Comparison of ENCODE assay signal across 8 mouse cellular contexts in the genomic region with DNA sequence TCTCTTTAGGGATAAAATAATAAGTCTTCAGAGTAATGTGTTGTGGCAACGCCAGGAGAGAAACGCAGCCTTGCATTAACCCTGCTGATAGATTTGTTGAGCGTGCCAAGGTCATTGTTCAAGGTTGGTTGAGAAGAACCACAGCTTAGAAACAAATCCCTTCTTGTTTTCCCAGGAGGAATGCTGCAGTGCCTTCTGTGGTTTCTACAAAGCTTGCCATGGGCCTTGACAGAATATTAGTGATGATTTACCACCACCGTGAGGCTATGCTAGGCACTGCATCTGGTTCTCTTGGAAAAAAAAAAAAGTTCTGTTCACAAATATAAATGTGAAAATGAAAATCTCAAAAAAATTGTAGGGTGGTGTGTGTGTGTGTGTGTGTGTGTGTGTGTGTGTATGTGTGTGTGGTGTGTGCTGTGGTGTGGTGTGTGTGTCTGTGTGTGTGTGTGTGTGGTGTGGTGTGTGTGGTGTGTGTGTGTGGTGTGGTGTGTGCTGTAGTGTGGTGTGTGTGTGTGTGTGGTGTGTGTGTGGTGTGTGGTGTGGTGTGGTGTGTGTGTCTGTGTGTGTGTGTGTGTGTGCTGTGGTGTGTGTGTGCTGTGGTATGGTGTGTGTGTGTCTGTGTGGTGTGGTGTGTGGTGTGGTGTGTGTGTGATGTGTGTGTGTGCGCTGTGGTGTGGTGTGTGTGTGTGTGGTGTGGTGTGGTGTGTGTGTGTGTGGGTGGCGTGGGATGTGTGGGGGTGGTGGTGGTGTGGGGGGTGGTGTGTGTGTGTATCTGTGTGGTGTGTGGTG.
DNase-seq lines count a peak whose midpoint lies in the region; ATAC-seq and TF ChIP-seq lines count a peak whose summit lies in the region.

No protein-coding gene starts in this region.

- ATAC-seq in intestine, embryonic 15.5 days: peak; percentile 56; the same call in 1 of the 2 replicates

- no peak overlapping the region for H3K4me3 ChIP-seq in thymus, adult 2 months (ENCODE audit: control insufficient read depth, insufficient read depth, low read length)
- H3K4me3 ChIP-seq in gastrocnemius, adult 2 months: peak overlapping the region; percentile 26
- H3K4me3 ChIP-seq in intestine, embryonic 15.5 days (replicated peaks): no peak overlapping the region
- H3K4me3 ChIP-seq in myocyte: no peak overlapping the region

- peak; percentile 10 for DNase-seq in thymus, adult 2 months
- DNase-seq in thymus, postnatal 25 days: no peak
- DNase-seq in cerebellum, postnatal 14 days: peak; percentile 73 to 74
- DNase-seq in gastrocnemius, adult 2 months: peak; percentile 61
- DNase-seq in left cerebral cortex, postnatal 10 days (ENCODE audit: extremely low spot score in 1 of 2, low spot score in 2 of 2): peak; percentile 61
- no peak for DNase-seq in spleen, postnatal 36 days (ENCODE audit: low spot score in 2 of 2)

- H3K79me2 ChIP-seq in myocyte (ENCODE audit: control insufficient read depth, insufficient read depth): no peaks in the 10 kb centered on the region

- no peak for TF ChIP-seq POLR2A in thymus, adult 2 months (IDR thresholded peaks at IDR 0.05; ENCODE audit: control insufficient read depth, extremely low read depth, insufficient read depth, low read length, poor library complexity)
- TF ChIP-seq POLR2A in myocyte (IDR thresholded peaks at IDR 0.05; ENCODE audit: insufficient read length, low read depth): no peak

- H3K36me3 ChIP-seq in thymus, adult 2 months (ENCODE audit: control insufficient read depth, insufficient read depth, low read length): no peaks in the 10 kb centered on the region
- H3K36me3 ChIP-seq in intestine, embryonic 15.5 days: no peaks in the 10 kb centered on the region
- H3K36me3 ChIP-seq in myocyte (ENCODE audit: control insufficient read depth, insufficient read depth): peaks cover 3% of the 10 kb centered on the region

- no peak overlapping the region for H3K9ac ChIP-seq in intestine, embryonic 15.5 days

- no peak for TF ChIP-seq CTCF in thymus, adult 2 months (IDR thresholded peaks at IDR 0.05; ENCODE audit: borderline replicate concordance, control insufficient read depth, extremely low read depth, insufficient read depth, low read length, poor library complexity)
- peak; percentile 76 for TF ChIP-seq CTCF in gastrocnemius, adult 2 months (IDR thresholded peaks at IDR 0.05)

- H3K4me2 ChIP-seq in intestine, embryonic 15.5 days (replicated peaks): no peak overlapping the region
- H3K4me2 ChIP-seq in myocyte (ENCODE audit: low read depth): peak overlapping the region; percentile 19

- 0 out of 2 replicates have a peak, but pooled peaks cover 3% of the 10 kb centered on the region for H3K4me1 ChIP-seq in thymus, adult 2 months (replicated peaks; ENCODE audit: control insufficient read depth, insufficient read depth, low read length)
- H3K4me1 ChIP-seq in intestine, embryonic 15.5 days (replicated peaks): no peaks in the 10 kb centered on the region

- intact Hi-C loops in gastrocnemius, adult 2 months (cut with DNase I): loop anchor here (1.0 to 10.0 kb wide), 3 partner anchors 64 to 393 kb away; a partner anchor contains a TSS
- intact Hi-C loops in left cerebral cortex, postnatal 10 days (cut with DNase I): loop anchor here (2.0 to 10.0 kb wide), 3 partner anchors 201 to 861 kb away; a partner anchor contains a TSS

- H3K9me3 ChIP-seq in intestine, embryonic 15.5 days: no peaks in the 10 kb centered on the region

- no peak overlapping the region for H3ac ChIP-seq in myocyte (ENCODE audit: control insufficient read depth, insufficient read length)

- 68% methylated on average over 6 of the region's 6 CpGs for WGBS in thymus, adult 2 months
- 42% methylated on average over 6 of the region's 6 CpGs for WGBS in intestine, embryonic 15.5 days

- H3K27ac ChIP-seq in thymus, adult 2 months (ENCODE audit: control insufficient read depth, insufficient read depth, low read length): no peak overlapping the region
- peak overlapping the region; percentile 66 for H3K27ac ChIP-seq in gastrocnemius, adult 2 months
- H3K27ac ChIP-seq in intestine, embryonic 15.5 days: no peak overlapping the region

- no peaks in the 10 kb centered on the region for H3K27me3 ChIP-seq in thymus, adult 2 months (ENCODE audit: control insufficient read depth, insufficient read depth, low read length)
- H3K27me3 ChIP-seq in intestine, embryonic 15.5 days (replicated peaks): no peaks in the 10 kb centered on the region
- H3K27me3 ChIP-seq in myocyte (ENCODE audit: control insufficient read depth, insufficient read depth, insufficient read length): no peaks in the 10 kb centered on the region

TF ChIP-seq in myocyte, 11 proteins besides CTCF, POLR2A, EP300 and RAD21:
- TF ChIP-seq USF1 (IDR thresholded peaks at IDR 0.05; ENCODE audit: low read depth): no peak
- no peak for TF ChIP-seq REST (IDR thresholded peaks at IDR 0.05; ENCODE audit: insufficient read depth, insufficient read length)
- TF ChIP-seq POLR2AphosphoS2 (IDR thresholded peaks at IDR 0.05; ENCODE audit: insufficient read length, low read depth): no peak
- no peak for TF ChIP-seq SRF (IDR thresholded peaks at IDR 0.05; ENCODE audit: control insufficient read depth, insufficient read length, low read depth)
- TF ChIP-seq MAX (IDR thresholded peaks at IDR 0.05; ENCODE audit: low read depth): no peak
- no peak for TF ChIP-seq MYOD1 (IDR thresholded peaks at IDR 0.05; ENCODE audit: control insufficient read depth in 1 of 3, insufficient read length in 2 of 3, low read depth in 2 of 3)
- no peak for TF ChIP-seq MYOG (IDR thresholded peaks at IDR 0.05; ENCODE audit: control insufficient read depth in 1 of 3, insufficient read depth in 1 of 3, insufficient read length in 2 of 3, low read depth in 2 of 3)
- no peak for TF ChIP-seq CEBPB (IDR thresholded peaks at IDR 0.05; ENCODE audit: insufficient read depth, poor library complexity, severe bottlenecking)
- no peak for TF ChIP-seq TCF3 (IDR thresholded peaks at IDR 0.05; ENCODE audit: insufficient read length, low read depth)
- no peak for TF ChIP-seq TCF12 (IDR thresholded peaks at IDR 0.05; ENCODE audit: insufficient read depth, poor library complexity, severe bottlenecking)
- TF ChIP-seq E2F4 (IDR thresholded peaks at IDR 0.05; ENCODE audit: insufficient read depth): no peak
TF ChIP-seq in myocyte: peak in this region for 0.

Comparison
In these comparisons a context has a peak if more than half of its experiments do, and no peak if none do; other contexts are left out.
1. DNase-seq: peak in thymus, adult 2 months (single experiment), cerebellum, postnatal 14 days (2 of 2), gastrocnemius, adult 2 months (single experiment) and left cerebral cortex, postnatal 10 days (2 of 2); none in thymus, postnatal 25 days (single experiment) and spleen, postnatal 36 days (0 of 2).